ENCODE assay signal across 8 mouse cellular contexts in the genomic region with DNA sequence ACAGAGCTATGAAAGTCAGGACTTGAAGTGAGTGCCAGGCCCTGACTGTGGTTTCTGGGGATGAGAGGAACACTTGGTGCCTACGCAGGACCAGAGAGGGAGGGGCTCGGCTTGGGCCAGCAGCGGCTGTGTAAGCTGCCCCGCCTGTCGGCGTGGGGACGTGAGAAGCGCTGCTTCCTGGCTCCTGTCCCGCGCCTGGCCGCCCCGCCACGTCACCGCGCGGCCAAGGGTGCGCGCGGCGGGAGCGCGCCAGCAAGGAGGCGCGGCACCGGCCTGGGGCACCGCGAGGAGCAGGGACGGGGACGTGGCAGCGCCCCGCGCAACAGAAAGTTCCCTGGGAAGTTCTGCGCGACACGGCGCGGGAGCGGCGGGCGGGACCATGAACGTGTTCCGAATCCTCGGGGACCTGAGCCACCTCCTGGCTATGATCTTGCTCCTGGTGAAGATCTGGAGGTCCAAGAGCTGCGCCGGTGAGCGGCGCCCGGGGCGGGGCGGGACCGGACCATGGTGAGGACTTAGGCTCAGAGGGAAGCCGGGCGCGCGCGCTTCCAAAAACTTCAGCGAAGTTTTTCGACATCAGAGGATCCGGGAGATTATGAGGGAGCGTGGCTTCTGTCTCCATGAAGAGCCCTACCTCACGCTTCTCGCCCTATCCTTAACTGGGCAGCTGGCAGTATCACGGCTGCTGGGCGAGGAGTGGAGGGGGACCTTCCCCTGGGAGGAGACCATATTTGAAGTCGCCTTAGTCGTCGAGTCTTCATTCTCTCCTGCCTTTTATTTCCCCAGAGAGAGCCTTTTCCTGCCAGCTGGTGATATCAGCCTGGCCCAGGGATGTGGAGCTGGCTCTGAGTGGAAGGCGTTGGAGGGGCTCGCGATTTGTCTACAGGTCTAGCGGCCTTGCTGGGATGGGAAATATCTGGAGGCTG. TPM values are rescaled to one million over a fixed set of nuclear protein-coding genes. Genes with fewer than 3 reads are reported as not detected.
DNase-seq lines count a peak whose midpoint lies in the region; ATAC-seq and TF ChIP-seq lines count a peak whose summit lies in the region.

Gene Kdelr3, plus strand, starts transcription at position 241 of the 926 bp plus-strand sequence.

- peaks cover 3% of the 10 kb centered on the region; the same call in 1 of the 2 replicates for H3K4me1 ChIP-seq in spleen, adult 2 months (ENCODE audit: control insufficient read depth, insufficient read depth, insufficient read length)
- H3K4me1 ChIP-seq in forebrain, embryonic 12.5 days: peaks cover 28% of the 10 kb centered on the region
- H3K4me1 ChIP-seq in megakaryocyte, embryonic 14.5 days: peaks cover 39% of the 10 kb centered on the region
- H3K4me1 ChIP-seq in stomach, embryonic 15.5 days: peaks cover 34% of the 10 kb centered on the region

- H3K9me3 ChIP-seq in forebrain, embryonic 12.5 days: no peaks in the 10 kb centered on the region
- H3K9me3 ChIP-seq in megakaryocyte, embryonic 14.5 days: peaks cover 24% of the 10 kb centered on the region
- H3K9me3 ChIP-seq in stomach, embryonic 15.5 days: no peaks in the 10 kb centered on the region

- no peak for TF ChIP-seq CTCF in spleen, adult 2 months (IDR thresholded peaks at IDR 0.05; ENCODE audit: extremely low read depth, insufficient read depth, insufficient read length, insufficient replicate concordance)

- no peaks in the 10 kb centered on the region for H3K36me3 ChIP-seq in spleen, adult 2 months (ENCODE audit: control insufficient read depth, insufficient read depth, low read length)
- H3K36me3 ChIP-seq in forebrain, embryonic 12.5 days (replicated peaks): no peaks in the 10 kb centered on the region
- H3K36me3 ChIP-seq in megakaryocyte, embryonic 14.5 days (replicated peaks; ENCODE audit: low read length): no peaks in the 10 kb centered on the region
- no peaks in the 10 kb centered on the region for H3K36me3 ChIP-seq in stomach, embryonic 15.5 days

- H3K4me3 ChIP-seq in spleen, adult 2 months (ENCODE audit: extremely low read depth, insufficient read depth, insufficient read length): peak within 1 kb of the TSS; percentile 39; the same call in 1 of the 2 replicates
- peak within 1 kb of the TSS; percentile 50 for H3K4me3 ChIP-seq in forebrain, embryonic 12.5 days (replicated peaks)
- H3K4me3 ChIP-seq in megakaryocyte, embryonic 14.5 days (replicated peaks): peak within 1 kb of the TSS; percentile 90
- H3K4me3 ChIP-seq in stomach, embryonic 15.5 days (replicated peaks): peak within 1 kb of the TSS; percentile 56

- TF ChIP-seq POLR2A in spleen, adult 2 months (IDR thresholded peaks at IDR 0.05; ENCODE audit: low read depth, low read length): no peak

- DNase-seq in spleen, adult 2 months (ENCODE audit: low read depth in 1 of 2, low spot score in 2 of 2): no peak
- DNase-seq in spleen, postnatal 4 days (ENCODE audit: low spot score in 2 of 2): no peak
- DNase-seq in heart, postnatal 14 days: peak; percentile 90
- DNase-seq in kidney, postnatal 4 days: peak; percentile 83 to 89
- no peak for DNase-seq in cerebellum, adult 11 months

- peak; percentile 48; the same call in 1 of the 2 replicates for ATAC-seq in forebrain, embryonic 12.5 days (ENCODE audit: low FRiP score)
- ATAC-seq in stomach, embryonic 15.5 days (ENCODE audit: insufficient read depth, low FRiP score, low read depth): peak; percentile 70

- H3K27me3 ChIP-seq in spleen, adult 2 months (ENCODE audit: control insufficient read depth, insufficient read depth, low read length): peaks cover 17% of the 10 kb centered on the region
- peaks cover 80% of the 10 kb centered on the region for H3K27me3 ChIP-seq in forebrain, embryonic 12.5 days
- H3K27me3 ChIP-seq in megakaryocyte, embryonic 14.5 days (replicated peaks): peaks cover 87% of the 10 kb centered on the region
- peaks cover 27% of the 10 kb centered on the region for H3K27me3 ChIP-seq in stomach, embryonic 15.5 days (replicated peaks)

- H3K4me2 ChIP-seq in forebrain, embryonic 12.5 days: peak within 1 kb of the TSS; percentile 93
- peak within 1 kb of the TSS; percentile 73 for H3K4me2 ChIP-seq in stomach, embryonic 15.5 days

- H3K27ac ChIP-seq in spleen, adult 2 months (ENCODE audit: insufficient read depth, low read length): no peak within 1 kb of the TSS
- H3K27ac ChIP-seq in forebrain, embryonic 12.5 days: no peak within 1 kb of the TSS
- H3K27ac ChIP-seq in stomach, embryonic 15.5 days: peak within 1 kb of the TSS; percentile 63; the same call in 1 of the 2 replicates

- intact Hi-C loops in heart, postnatal 14 days (cut with DNase I): no loop called here

- peak within 1 kb of the TSS; percentile 56 for H3K9ac ChIP-seq in forebrain, embryonic 12.5 days
- H3K9ac ChIP-seq in stomach, embryonic 15.5 days: peak within 1 kb of the TSS; percentile 63

- WGBS in spleen, adult 2 months: 3% methylated on average over 71 of the region's 71 CpGs
- 1% methylated on average over 69 of the region's 71 CpGs for WGBS in forebrain, embryonic 12.5 days
- under 1% methylated on average over 71 of the region's 71 CpGs for WGBS in stomach, embryonic 15.5 days

RNA-seq across cellular contexts. Expression of gene Kdelr3, which starts in this region (rescaled TPM):
- 1.8 and 2.3 TPM in 2 replicates for polyA plus RNA-seq in spleen, adult 2 months (2012; rRNA removed)
- polyA plus RNA-seq in forebrain, embryonic 12.5 days (2016; fragmentation: Nextera tagmentation; extraction: Ambion mirVana): 12.8 and 15.3 TPM in 2 replicates
- total RNA-seq in heart, postnatal 14 days (2021): 10 to 100 TPM; 13.0 to 13.5 TPM
- not detected in 2 replicates for polyA plus RNA-seq in megakaryocyte, embryonic 14.5 days (2012; ENCODE audit: insufficient read depth, low replicate concordance)
- polyA plus RNA-seq in stomach, embryonic 15.5 days (2015; fragmentation: Nextera tagmentation; extraction: Ambion mirVana): 96.2 and 98.2 TPM in 2 replicates

Comparison
In these comparisons a context has a peak if more than half of its experiments do, and no peak if none do; other contexts are left out.
1. DNase-seq: peak in heart, postnatal 14 days (2 of 2) and kidney, postnatal 4 days (2 of 2); none in spleen, adult 2 months (0 of 2), spleen, postnatal 4 days (0 of 2) and cerebellum, adult 11 months (single experiment).
2. H3K4me3 ChIP-seq: peak in every context shown above with its lines; median percentile 90 in megakaryocyte, embryonic 14.5 days; 56 in stomach, embryonic 15.5 days; 50 in forebrain, embryonic 12.5 days; 39 in spleen, adult 2 months.